Mouse (Mus musculus): ENCODE results near the gene Lrrc75a. TPM values are rescaled to one million over a fixed set of nuclear protein-coding genes. Genes with fewer than 3 reads are reported as not detected.

Lrrc75a gene
- total RNA-seq, 2 experiments from 2014 or later, result 18.0 to 20.0 TPM

DNA sequence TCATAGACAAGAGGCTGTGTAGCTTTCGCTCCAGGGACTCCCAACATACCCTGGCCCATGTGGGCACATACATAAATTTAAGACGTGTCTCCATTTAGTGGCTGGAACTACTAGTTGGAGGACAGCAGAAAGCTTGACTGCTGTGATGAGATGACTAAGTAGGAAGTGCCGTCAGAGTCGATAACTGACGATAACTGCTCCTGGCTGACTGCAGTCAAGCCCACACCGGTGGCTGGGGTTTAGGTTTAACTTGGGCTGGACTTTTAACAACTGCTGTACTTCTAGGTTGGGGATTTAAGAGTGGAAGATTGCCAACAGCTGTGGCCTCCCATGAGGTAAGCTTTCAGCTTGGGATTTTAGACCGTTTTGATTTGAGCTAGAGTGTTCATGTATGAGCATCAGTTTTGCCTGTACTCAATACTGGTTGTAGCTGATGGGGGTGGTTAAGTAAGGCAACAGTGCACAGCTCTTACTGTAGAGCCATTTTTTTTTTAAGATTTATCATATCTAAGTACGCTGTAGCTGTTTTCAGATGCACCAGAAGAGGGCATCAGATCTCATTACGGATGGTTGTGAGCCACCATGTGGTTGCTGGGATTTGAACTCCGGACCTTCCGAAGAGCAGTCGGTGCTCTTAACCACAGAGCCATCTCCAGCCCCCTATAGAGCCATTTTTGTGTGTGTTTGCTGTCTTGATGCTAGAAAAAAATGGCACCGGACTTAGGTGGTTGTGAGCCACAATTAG lies 44.8 kb downstream of the Lrrc75a start:
- peak in 1 of 2 experiments; percentile 34 for DNase-seq (ENCODE audit: low spot score in 2 of 2)

DNA sequence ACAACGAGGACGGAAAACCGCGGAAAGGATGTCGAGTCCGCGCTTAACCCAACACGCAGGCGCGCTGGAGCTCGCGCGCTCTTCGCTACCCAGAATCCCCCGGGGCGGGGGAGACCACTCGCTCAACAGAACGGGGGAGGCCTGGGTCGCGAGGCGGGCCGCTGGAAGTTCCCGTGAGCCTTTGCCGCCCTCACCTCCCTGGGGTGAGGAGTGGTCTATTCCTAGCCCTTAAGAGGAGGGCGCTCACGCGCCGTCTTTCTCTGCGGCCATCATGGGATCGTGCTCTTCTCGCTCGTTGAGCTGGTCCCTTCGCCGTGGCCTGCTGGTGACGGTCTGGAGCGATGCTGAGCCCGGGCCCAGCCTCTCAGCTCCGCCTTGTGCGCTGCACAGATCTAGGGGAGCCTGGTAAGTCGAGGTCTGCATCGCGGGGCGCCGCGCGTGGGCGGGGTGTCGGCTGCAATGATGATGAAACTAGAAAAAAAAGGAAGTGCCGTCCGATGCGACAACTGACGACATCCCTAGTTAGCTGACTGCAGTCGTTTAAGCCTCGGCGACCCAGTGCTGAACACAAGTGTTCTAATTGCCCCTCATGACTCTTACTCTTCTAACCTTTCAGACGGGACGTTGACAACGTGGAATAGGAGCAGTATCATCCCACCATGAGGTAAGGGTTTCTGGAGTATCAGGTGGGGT lies 45.6 kb downstream of the Lrrc75a start:
- DNase-seq (ENCODE audit: low spot score in 2 of 2), result peak; percentile 97 to 99
- intact Hi-C loops (cut with DNase I), result loop anchor here (1.0 kb wide), 1 partner anchor 51 kb away; the partner anchor contains the start of gene Ubb

More for the DNA sequence above, 44.8 kb downstream of the Lrrc75a start:
- intact Hi-C loops (cut with DNase I), result no loop called here

GRCm38 (mm10) chr11:62601732-62602618 lies 46.3 kb downstream of the Lrrc75a start:
- no peak for DNase-seq (ENCODE audit: low spot score in 2 of 2)
- intact Hi-C loops (cut with DNase I), result loop anchor here (1.0 kb wide), 1 partner anchor 51 kb away; the partner anchor contains the start of gene Ubb

DNA sequence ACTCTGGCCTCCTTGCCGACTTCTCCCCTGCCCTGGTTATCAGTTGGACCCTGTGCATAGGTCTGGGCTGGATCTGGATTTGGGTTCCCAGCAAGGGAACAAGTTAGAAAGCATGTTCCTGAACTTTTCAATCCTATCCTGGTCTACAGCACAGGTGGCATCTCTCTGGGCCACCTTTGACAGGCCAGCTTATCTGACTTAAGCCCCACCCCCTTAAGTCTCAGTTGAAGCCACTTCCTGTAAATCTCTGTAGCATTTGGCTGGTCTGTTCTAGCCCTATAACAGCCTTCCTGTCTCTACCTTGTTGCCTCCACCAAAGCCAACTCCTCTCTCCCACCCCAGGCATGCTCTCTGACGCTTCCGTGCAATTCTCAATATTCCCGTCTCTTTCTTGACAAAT lies 49.8 kb downstream of the Lrrc75a start:
- no peak for DNase-seq (ENCODE audit: low spot score in 2 of 2)
- intact Hi-C loops (cut with DNase I), result no loop called here

- intact Hi-C loops (cut with DNase I), result no loop called here
- DNase-seq (ENCODE audit: low spot score in 2 of 2), result no peak
These were observed 56.3 kb downstream of the Lrrc75a start for GRCm38 (mm10) chr11:62591904-62592575.

DNA sequence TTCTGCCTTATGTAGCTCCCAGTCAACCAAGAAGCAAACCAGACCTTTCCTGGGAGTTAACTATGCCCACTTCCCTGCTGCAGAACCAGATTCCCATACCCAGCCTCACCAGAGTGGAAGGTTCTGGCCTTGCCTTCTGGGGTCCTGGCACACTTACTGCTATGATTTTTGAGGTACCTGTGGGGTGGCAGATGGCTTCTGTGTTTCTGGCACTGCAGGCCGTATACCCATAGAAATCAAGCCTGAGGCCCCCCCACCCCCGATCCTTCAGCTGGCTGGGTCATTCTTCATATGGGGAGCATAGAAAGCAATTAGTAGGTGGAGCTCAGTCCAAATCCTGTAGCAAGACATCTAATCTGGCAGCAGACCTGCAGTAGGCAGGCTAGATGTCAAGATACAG lies 57.3 kb downstream of the Lrrc75a start:
- intact Hi-C loops (cut with DNase I), result no loop called here
- DNase-seq (ENCODE audit: low spot score in 2 of 2), result no peak

- no peak for DNase-seq (ENCODE audit: low spot score in 2 of 2)
- intact Hi-C loops (cut with DNase I), result no loop called here
These were observed 58.9 kb downstream of the Lrrc75a start for GRCm38 (mm10) chr11:62589391-62589790.

DNA sequence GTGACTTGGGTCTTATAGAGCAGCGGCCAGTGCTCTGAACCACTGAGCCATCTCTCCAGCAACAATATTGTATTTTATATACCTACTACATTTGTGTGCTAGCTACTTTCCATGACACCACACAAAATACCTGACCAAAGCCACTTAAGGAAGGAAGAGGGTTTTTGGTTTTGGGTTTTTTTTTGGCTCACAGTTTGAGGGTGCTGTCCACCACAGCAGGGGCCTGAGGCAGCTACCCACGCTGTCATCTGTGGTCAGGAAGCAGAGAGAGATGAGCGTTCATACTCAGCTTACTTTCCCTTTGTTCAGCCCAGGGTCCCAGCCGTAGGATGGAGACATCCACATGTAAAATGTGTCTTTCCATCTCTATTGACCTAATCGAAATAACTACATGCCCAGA lies 61.3 kb downstream of the Lrrc75a start:
- no peak for DNase-seq (ENCODE audit: low spot score in 2 of 2)
- intact Hi-C loops (cut with DNase I), result no loop called here

DNA sequence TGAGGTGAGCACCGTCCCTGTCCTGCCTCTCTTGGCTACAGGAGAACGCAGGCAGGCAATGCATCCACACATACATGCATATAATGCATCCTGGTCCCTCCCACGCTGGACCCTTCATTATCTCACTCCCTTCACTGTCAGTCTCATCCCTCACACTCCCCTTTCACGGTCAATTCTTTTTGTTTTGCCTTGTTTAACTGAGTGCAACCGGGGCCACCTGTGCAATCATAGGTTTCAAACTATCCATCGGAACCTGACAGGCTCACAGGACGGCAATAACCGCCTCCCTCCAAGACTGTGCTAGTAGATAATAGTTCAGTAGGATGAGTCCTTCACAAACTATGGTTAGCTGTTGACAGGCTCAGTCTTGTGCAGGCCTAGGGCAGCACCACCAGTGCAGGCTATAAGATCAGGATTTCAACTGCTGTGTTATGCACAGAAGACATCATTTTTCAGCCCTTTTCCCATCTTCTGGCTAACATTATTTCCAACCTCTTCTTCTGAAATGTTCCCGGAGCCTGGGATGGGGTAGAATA lies 63.6 kb downstream of the Lrrc75a start:
- no peak for DNase-seq (ENCODE audit: low spot score in 2 of 2)
- intact Hi-C loops (cut with DNase I), result no loop called here

GRCm38 (mm10) chr11:62583031-62583430 lies 65.3 kb downstream of the Lrrc75a start:
- DNase-seq (ENCODE audit: low spot score in 2 of 2), result no peak
- intact Hi-C loops (cut with DNase I), result no loop called here

GRCm38 (mm10) chr11:62576530-62577152 lies 71.7 kb downstream of the Lrrc75a start:
- peak; percentile 50 to 54 for DNase-seq (ENCODE audit: low spot score in 2 of 2)

DNA sequence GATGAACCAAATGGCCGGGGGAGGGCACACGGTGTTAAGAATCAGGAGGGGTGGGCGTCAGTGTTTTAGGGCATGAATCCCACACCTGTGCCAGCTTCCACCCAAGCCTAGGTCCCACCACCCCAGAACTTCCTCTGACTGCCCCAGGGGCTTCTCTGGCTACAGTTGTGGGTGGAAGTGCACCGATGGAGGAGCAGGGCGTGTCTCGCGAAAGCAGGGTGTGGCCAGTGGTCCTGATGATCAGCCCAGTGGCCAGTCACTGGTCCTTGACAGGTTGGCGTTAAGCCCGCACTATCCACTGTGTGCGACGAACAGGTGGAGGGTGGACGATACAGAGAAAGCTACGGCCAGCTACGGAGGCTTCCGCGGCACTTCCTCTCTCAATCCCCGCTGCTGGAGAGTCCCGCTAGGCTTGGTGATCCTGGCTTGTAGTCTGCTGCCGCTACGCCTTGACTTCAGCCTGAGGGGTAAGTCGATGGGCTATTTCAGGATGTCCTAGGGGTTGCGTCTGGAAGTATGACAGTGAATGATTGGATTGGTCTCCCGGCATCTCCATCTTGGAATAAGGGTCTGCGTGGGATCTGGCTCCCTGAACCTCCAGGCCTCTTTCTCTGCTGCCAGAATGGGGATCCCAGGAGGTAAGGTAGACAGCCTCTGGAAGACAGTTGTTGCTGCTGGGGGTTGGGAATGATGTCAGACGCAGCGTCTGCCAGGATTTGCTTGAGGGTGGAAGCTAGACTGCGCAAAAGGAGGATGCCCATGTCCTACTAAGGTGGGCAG lies 72.5 kb downstream of the Lrrc75a start:
- intact Hi-C loops (cut with DNase I), result loop anchor here (2.0 kb wide), 1 partner anchor 25 kb away; the partner anchor contains the start of gene Ubb
- DNase-seq (ENCODE audit: low spot score in 2 of 2), result peak; percentile 65 to 81

More at GRCm38 (mm10) chr11:62576530-62577152, 71.7 kb downstream of the Lrrc75a start:
- intact Hi-C loops (cut with DNase I), result no loop called here

GRCm38 (mm10) chr11:62575297-62575658 lies 73.0 kb downstream of the Lrrc75a start:
- DNase-seq (ENCODE audit: low spot score in 2 of 2), result peak; percentile 88 to 89
- intact Hi-C loops (cut with DNase I), result loop anchor here (2.0 kb wide), 1 partner anchor 24 kb away; the partner anchor contains the start of gene Ubb

- no peak for DNase-seq (ENCODE audit: low spot score in 2 of 2)
- intact Hi-C loops (cut with DNase I), result loop anchor here (2.0 kb wide), 1 partner anchor 24 kb away; the partner anchor contains the start of gene Ubb
These were observed 73.6 kb downstream of the Lrrc75a start for GRCm38 (mm10) chr11:62574703-62575085.

DNA sequence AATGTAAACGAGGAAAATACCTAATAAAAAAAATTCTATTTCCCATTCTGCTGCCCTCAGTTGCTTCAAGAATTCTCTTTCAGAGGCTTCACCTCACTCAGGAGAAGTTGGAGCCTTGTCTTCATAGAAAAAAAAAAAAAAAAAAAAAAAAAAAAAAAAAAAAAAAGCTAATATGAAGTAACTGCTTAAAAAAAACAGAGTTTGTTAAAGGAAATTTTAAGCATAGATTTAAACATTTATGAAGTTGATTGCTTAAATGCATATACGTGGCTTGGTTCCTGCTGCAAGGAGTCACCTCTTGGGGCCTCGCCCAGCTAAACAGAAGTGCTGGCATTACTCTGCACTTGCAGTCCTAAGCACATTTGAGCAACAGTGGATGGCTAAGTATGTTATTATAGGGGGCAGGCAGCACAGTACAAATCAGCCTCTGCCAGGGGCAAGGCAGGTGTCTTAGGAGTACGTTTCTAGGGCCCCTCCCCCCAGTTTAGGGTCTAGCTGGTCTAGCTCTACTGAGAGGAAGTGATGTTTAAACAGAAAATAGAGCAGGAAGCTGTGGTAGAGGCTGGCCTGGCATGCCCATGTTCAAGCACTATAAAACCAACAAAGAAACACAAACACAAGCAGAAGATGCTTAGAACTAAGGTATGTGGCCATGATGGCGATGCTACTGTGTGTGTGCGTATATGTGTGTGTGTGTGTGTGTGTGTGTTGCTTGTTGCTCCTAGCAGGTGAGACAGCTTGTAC lies 74.2 kb downstream of the Lrrc75a start, which contains the start of gene Trpv2:
Trpv2 (plus strand) TSS at position 528 of the 744 bp plus-strand sequence.
- DNase-seq (ENCODE audit: low spot score in 2 of 2), result no peak
- intact Hi-C loops (cut with DNase I), result loop anchor here (2.0 kb wide), 1 partner anchor 23 kb away; the partner anchor contains the start of gene Ubb

DNA sequence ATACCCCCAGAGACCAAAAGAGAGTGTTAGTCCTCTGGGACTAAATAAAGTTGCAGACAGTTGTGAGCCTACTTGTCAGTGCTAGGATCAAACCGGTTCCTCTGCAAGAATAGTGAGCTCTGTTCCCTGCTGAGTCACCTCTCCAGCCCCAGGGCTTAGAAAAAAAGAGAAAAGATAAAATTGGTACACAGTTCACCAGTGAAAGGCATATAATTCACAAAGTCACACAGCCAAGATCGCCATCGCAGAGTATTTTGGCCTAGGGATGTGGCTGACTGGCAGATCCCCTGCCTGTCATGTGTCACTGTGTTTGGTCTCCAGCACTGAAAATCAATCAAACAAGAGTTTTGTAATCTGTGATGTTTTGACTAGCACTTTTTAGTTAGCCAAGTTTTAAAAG lies 80.0 kb downstream of the Lrrc75a start:
- DNase-seq (ENCODE audit: low spot score in 2 of 2), result no peak
- intact Hi-C loops (cut with DNase I), result no loop called here

GRCm38 (mm10) chr11:62566211-62566610 lies 82.1 kb downstream of the Lrrc75a start:
- no peak for DNase-seq (ENCODE audit: low spot score in 2 of 2)
- intact Hi-C loops (cut with DNase I), result no loop called here
